Mouse (Mus musculus): Measurements from ENCODE around the gene Bsx. TPM values are rescaled to one million over a fixed set of nuclear protein-coding genes. Genes with fewer than 3 reads are reported as not detected.

Gene Bsx
- polyA plus RNA-seq (2012; rRNA removed): 0.04 and 0.05 TPM in 2 replicates

GRCm38 (mm10) chr9:40873556-40874470, at the start of gene Bsx:
Gene Bsx (plus strand): TSS chr9:40874127.
- DNase-seq: no peak
- TF ChIP-seq POLR2A (IDR thresholded peaks at IDR 0.05; ENCODE audit: borderline replicate concordance, extremely low read depth, low read depth, low read length) (no peak), CTCF (IDR thresholded peaks at IDR 0.05; ENCODE audit: insufficient read depth, low read length) (no peak)
- WGBS: 4% methylated on average over 32 of the region's 32 CpGs
- Histone ChIP-seq H3K4me1 (ENCODE audit: control insufficient read depth, insufficient read depth, low read length) (peaks cover 3% of the 10 kb centered on the region; the same call in 1 of the 2 replicates), H3K4me3 (replicated peaks; ENCODE audit: extremely low read depth, low read depth, low read length) (no peak within 1 kb of the TSS)

- Histone ChIP-seq H3K4me3 (replicated peaks; ENCODE audit: extremely low read depth, low read depth, low read length) (no peak overlapping the region), H3K4me1 (ENCODE audit: control insufficient read depth, insufficient read depth, low read length) (no peaks in the 10 kb centered on the region)
- TF ChIP-seq POLR2A (IDR thresholded peaks at IDR 0.05; ENCODE audit: borderline replicate concordance, extremely low read depth, low read depth, low read length) (no peak), CTCF (IDR thresholded peaks at IDR 0.05; ENCODE audit: insufficient read depth, low read length) (no peak)
- no peak for DNase-seq
- 38% methylated on average over 6 of the region's 6 CpGs for WGBS
Measured at GRCm38 (mm10) chr9:40825601-40826000, 48.3 kb upstream of the Bsx start.

- H3K4me3 ChIP-seq (replicated peaks; ENCODE audit: extremely low read depth, low read depth, low read length): no peak overlapping the region
- no peaks in the 10 kb centered on the region for H3K4me1 ChIP-seq (ENCODE audit: control insufficient read depth, insufficient read depth, low read length)
- 84% methylated on average over 4 of the region's 4 CpGs for WGBS
- TF ChIP-seq POLR2A (IDR thresholded peaks at IDR 0.05; ENCODE audit: borderline replicate concordance, extremely low read depth, low read depth, low read length) (no peak), CTCF (IDR thresholded peaks at IDR 0.05; ENCODE audit: insufficient read depth, low read length) (no peak)
- DNase-seq: no peak
Measured at GRCm38 (mm10) chr9:40827366-40827765, 46.6 kb upstream of the Bsx start.

- 3% methylated on average over 12 of the region's 12 CpGs for WGBS
- TF ChIP-seq CTCF (IDR thresholded peaks at IDR 0.05; ENCODE audit: insufficient read depth, low read length) (peak; percentile 89), POLR2A (IDR thresholded peaks at IDR 0.05; ENCODE audit: borderline replicate concordance, extremely low read depth, low read depth, low read length) (no peak)
- no peaks in the 10 kb centered on the region for H3K4me1 ChIP-seq (ENCODE audit: control insufficient read depth, insufficient read depth, low read length)
- H3K4me3 ChIP-seq (replicated peaks; ENCODE audit: extremely low read depth, low read depth, low read length): no peak overlapping the region
- DNase-seq: peak; percentile 63
Measured at GRCm38 (mm10) chr9:40834569-40834968, 39.4 kb upstream of the Bsx start.

GRCm38 (mm10) chr9:40836681-40837080, 37.2 kb upstream of the Bsx start:
- H3K4me3 ChIP-seq (replicated peaks; ENCODE audit: extremely low read depth, low read depth, low read length): no peak overlapping the region
- whole genome bisulfite sequencing: 74% methylated on average over 3 of the region's 3 CpGs
- no peaks in the 10 kb centered on the region for H3K4me1 ChIP-seq (ENCODE audit: control insufficient read depth, insufficient read depth, low read length)
- DNase-seq: no peak
- TF ChIP-seq POLR2A (IDR thresholded peaks at IDR 0.05; ENCODE audit: borderline replicate concordance, extremely low read depth, low read depth, low read length) (no peak), CTCF (IDR thresholded peaks at IDR 0.05; ENCODE audit: insufficient read depth, low read length) (no peak)

- TF ChIP-seq POLR2A (IDR thresholded peaks at IDR 0.05; ENCODE audit: borderline replicate concordance, extremely low read depth, low read depth, low read length) (no peak), CTCF (IDR thresholded peaks at IDR 0.05; ENCODE audit: insufficient read depth, low read length) (no peak)
- Histone ChIP-seq H3K4me1 (ENCODE audit: control insufficient read depth, insufficient read depth, low read length) (no peaks in the 10 kb centered on the region), H3K4me3 (replicated peaks; ENCODE audit: extremely low read depth, low read depth, low read length) (no peak overlapping the region)
- no peak for DNase-seq
- 54% methylated on average over 3 of the region's 3 CpGs for WGBS
Measured at GRCm38 (mm10) chr9:40839662-40840061, 34.3 kb upstream of the Bsx start.

- 47% methylated on average over 2 of the region's 2 CpGs for WGBS
- TF ChIP-seq CTCF (IDR thresholded peaks at IDR 0.05; ENCODE audit: insufficient read depth, low read length): no peak
- no peak for TF ChIP-seq POLR2A (IDR thresholded peaks at IDR 0.05; ENCODE audit: borderline replicate concordance, extremely low read depth, low read depth, low read length)
Measured at GRCm38 (mm10) chr9:40851515-40851914, 22.4 kb upstream of the Bsx start.

GRCm38 (mm10) chr9:40858461-40859160, 15.3 kb upstream of the Bsx start:
- peaks cover 3% of the 10 kb centered on the region for H3K4me1 ChIP-seq (ENCODE audit: control insufficient read depth, insufficient read depth, low read length)
- 10% methylated on average over 21 of the region's 21 CpGs for WGBS
- peak overlapping the region; percentile 54 for H3K4me3 ChIP-seq (replicated peaks; ENCODE audit: extremely low read depth, low read depth, low read length)
- TF ChIP-seq CTCF (IDR thresholded peaks at IDR 0.05; ENCODE audit: insufficient read depth, low read length): no peak
- no peak for TF ChIP-seq POLR2A (IDR thresholded peaks at IDR 0.05; ENCODE audit: borderline replicate concordance, extremely low read depth, low read depth, low read length)
- DNase-seq: no peak

More at GRCm38 (mm10) chr9:40851515-40851914, 22.4 kb upstream of the Bsx start:
- Histone ChIP-seq H3K4me3 (replicated peaks; ENCODE audit: extremely low read depth, low read depth, low read length) (no peak overlapping the region), H3K4me1 (ENCODE audit: control insufficient read depth, insufficient read depth, low read length) (no peaks in the 10 kb centered on the region)
- DNase-seq: no peak

- TF ChIP-seq POLR2A (IDR thresholded peaks at IDR 0.05; ENCODE audit: borderline replicate concordance, extremely low read depth, low read depth, low read length) (no peak), CTCF (IDR thresholded peaks at IDR 0.05; ENCODE audit: insufficient read depth, low read length) (no peak)
- peaks cover 3% of the 10 kb centered on the region for H3K4me1 ChIP-seq (ENCODE audit: control insufficient read depth, insufficient read depth, low read length)
- no peak overlapping the region for H3K4me3 ChIP-seq (replicated peaks; ENCODE audit: extremely low read depth, low read depth, low read length)
- DNase-seq: no peak
- 15% methylated on average over 9 of the region's 9 CpGs for WGBS
Measured at GRCm38 (mm10) chr9:40859196-40859595, 14.7 kb upstream of the Bsx start.
